Mouse (Mus musculus): ENCODE data around the gene Mindy4.

Gene Mindy4

DNA sequence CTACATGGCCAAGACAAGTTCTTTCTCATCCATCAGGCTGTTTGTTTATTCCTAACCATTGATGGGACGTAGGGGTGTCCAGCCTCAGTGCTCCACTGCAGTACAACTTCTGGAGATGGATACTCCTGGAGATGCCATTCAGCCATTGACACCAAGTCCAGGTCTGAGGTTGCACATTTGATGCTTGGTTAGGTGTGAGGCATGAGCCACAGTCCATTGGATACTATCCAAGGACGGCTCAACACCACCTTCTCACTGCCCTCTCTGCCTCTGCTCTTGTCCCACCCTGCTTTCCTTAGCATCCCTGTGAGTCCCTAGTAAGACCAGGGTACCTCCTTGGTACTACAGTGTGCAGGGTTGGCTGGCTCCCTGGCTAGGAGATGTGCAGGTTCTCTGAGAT, 96.7 kb downstream of the Mindy4 start:
- no peak for DNase-seq (ENCODE audit: low spot score in 2 of 2)

DNA sequence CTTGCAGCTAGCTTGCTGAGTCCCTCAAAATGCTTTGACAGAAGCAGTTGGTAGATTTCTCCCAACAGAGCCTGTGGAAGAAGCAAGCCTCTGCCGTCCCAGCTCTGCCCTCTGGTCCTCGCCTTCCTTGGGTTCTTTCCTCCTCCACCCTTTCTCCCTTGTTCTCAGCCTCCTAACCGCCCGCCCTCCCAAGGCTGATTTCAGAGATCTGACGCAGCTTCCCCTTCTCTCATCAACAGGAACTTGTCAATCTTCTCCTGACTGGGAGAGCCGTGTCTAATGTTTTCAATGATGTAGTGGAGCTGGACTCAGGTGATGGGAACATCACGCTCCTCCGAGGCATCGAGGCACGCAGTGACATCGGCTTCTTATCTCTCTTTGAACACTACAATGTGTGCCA, 97.5 kb downstream of the Mindy4 start:
- DNase-seq (ENCODE audit: low spot score in 2 of 2): no peak

DNA sequence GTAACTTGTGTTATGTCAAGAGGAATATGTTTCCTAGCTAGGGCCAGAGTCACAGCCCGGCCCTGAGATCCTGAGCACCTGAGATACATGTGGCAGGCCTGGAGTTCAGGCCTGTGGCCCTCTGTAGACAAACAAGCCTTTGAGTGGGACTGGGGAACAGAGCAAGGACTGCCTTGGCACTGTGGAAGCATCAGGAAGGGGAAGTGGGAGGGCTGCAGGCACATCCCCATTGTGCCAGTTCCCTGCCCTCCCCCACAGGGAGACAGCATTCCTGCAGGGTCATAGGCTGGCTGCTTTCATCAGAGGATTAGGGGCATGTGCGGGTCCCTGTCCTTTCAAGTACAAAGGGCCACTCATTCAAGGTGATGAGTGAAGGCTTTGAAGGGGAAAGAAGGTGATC, 107.0 kb downstream of the Mindy4 start:
- no peak for DNase-seq (ENCODE audit: low spot score in 2 of 2)

DNA sequence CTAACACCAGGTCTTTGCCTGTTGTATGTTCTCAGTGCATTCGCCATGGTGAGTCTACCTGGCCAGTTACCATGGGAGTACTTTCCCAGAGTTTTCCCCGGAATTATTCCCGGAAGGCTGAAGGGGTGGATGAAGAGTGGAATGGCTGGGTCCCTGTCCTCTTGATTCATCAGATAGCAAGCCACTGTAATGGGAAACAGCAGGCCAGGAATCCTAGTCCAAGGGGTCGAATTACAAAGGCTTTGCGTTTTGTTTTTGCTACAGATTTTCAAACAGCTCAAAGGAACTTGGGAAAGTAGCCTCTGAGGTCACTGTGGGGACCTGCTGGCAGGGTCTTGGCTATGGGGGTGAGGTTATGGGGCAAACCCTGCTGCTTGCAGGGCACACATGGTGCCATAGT, 108.8 kb downstream of the Mindy4 start:
- DNase-seq (ENCODE audit: low spot score in 2 of 2): no peak

DNA sequence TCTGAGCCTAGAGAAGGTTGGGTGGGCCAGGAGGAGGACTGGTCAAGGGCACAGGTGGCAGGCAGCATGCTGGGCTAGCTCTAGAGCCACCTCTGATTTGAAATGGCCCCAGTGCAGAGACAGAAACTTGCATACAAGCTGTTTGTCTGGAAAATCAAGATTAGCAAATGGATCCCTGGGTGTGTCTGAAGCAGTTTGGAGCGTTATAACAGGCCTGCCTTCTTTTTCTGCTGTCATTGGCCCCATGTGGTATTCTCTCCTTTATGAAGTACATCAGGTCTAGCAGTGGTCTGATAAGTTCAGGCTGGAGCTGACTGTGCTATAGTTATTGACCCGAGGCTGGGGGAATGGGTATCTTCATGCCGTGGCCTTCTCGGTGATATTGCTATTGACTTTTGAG, 110.7 kb downstream of the Mindy4 start:
- DNase-seq (ENCODE audit: low spot score in 2 of 2): no peak

DNA sequence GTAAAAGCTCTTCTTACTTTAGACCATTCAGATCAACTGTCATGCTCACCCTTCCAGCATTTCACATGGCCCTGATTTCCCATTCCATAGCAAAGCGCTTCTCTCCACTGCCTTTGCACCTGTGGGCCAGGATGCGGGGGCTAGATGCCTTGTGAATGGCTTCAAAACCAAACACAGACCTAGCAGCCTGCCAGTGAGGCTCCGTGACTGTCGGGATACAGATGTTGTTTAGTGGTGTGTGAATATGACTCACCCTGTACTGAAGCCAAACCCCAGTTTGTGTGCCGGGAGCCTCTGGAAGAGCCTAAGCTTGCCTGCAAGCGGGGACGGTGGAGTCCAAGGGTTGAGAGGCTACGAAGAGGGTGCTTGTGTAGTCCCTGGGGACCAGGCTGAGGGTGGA, 111.4 kb downstream of the Mindy4 start:
- DNase-seq (ENCODE audit: low spot score in 2 of 2): peak; percentile 16 to 61

DNA sequence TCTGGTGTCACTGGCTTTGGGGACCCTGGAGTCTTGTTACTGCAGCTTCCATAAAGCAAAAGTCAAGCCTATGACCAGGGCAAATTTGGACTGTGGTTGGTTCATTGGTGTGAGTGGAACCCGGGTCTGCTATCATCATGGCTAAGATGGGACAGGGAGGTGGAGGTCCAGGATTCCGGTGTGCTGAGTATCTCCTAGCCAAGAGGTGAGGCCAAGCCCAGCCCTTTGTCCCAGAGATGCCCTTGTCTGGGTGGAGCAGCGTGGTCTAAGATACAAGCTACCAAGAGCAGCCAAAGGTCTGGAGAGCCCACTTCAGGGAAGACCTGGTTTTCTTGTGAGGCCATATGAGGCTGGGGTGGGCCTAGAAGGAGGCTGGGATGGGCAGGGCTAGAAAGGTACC, 115.4 kb downstream of the Mindy4 start:
- no peak for DNase-seq (ENCODE audit: low spot score in 2 of 2)

DNA sequence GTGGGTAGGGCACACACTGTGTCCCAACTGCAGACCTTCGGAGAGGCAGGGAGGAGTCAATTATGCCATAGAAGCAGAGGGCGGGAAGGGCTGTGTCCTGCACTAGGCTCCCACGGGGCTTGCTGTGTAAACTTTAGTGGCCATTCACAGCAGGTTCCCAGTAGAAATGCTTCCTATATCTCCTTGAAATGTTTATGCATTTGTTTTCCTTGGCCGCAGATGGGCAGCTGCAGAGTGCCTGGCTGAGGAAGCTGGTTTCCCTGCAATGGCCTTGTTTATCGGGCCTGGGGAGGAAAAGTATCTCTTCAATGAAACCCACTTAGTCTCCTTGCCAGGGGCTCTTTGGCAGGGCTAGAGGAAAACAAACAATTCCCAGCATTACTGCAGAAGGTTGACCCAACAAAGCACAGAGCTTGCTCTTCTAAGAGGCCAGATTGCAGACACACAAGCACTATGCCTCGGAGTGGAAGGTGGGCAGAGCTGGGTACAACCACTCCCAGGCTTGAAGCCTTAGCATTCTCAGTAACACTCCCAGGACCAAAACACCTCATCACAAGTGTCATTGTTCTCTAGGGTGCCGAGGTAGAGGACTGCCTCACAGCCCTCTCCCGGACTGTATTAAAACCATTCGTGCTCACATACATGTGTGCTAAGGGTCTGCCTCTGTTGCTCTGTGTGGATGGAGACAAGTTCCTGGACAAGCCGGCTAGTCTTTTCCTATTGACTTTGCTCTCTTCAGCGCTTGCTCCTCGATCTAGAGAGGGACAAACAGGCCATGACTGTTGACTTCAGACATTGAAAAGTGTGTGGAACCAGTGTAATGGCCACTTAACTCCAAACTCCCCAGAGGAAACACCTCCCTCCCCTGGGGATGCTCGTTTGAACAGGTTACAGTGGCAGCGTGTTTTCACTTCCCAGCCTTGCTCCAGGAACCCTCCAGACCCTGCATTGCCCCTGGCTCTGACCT, 116.7 kb downstream of the Mindy4 start:
- DNase-seq (ENCODE audit: low spot score in 2 of 2): no peak

DNA sequence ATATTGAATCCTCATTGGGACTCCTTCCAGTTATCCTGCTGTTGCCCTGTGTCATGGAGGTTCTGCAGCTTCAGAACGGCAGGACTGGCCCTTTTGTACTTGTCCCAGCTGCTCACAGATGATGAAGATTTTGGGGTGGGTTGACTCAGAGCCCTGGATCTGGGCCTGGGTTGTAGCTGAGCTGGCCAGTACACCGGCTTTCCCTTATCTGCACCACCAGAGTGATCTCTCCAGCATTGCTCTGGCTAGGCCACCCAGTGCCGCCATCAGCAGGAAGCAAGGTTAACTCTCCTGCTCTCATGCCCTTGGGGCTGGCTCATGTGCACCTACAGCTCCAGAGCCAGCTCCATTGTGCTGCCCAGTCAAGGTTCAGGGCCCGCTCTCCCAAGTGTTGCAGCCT, 117.7 kb downstream of the Mindy4 start:
- DNase-seq (ENCODE audit: low spot score in 2 of 2): no peak

DNA sequence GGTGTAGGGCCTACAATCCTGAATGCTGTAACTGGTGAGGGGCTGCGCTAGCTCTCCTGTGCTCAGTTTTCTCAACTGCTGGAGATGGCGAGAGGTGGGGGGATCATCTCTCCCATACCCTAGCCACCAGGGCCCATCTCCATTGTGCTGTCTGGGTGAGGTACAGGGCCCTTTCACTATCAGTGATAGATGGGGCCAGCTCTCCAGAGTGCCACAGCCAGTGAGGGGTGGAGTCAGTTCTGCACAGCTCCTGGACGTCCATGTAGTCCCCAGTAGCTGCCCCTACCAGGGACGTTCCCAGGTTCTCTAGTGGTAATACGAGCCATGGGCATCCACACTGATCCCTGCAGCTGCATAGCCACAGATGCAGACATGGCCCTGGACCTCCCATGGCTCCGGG, 118.3 kb downstream of the Mindy4 start:
- no peak for DNase-seq (ENCODE audit: low spot score in 2 of 2)

DNA sequence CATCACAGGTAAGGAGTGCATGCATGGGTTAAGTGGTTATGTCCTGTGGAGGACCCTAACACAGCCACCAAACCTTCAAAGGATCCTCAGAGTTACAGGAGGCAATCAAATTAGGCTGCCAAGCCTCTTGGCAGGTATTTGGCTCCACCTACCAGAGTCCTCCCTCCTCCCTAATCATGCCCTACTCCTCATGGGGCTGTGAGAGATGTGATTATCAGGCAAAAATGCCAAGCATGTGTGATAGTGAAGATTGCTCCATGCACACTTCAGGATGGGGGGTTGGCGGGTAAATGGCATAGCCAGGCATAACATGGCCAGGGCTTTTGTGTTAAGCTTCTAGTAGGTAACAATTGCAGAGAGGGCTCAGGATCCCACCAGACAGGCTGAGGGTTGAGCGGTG, 119.8 kb downstream of the Mindy4 start:
- no peak for DNase-seq (ENCODE audit: low spot score in 2 of 2)

DNA sequence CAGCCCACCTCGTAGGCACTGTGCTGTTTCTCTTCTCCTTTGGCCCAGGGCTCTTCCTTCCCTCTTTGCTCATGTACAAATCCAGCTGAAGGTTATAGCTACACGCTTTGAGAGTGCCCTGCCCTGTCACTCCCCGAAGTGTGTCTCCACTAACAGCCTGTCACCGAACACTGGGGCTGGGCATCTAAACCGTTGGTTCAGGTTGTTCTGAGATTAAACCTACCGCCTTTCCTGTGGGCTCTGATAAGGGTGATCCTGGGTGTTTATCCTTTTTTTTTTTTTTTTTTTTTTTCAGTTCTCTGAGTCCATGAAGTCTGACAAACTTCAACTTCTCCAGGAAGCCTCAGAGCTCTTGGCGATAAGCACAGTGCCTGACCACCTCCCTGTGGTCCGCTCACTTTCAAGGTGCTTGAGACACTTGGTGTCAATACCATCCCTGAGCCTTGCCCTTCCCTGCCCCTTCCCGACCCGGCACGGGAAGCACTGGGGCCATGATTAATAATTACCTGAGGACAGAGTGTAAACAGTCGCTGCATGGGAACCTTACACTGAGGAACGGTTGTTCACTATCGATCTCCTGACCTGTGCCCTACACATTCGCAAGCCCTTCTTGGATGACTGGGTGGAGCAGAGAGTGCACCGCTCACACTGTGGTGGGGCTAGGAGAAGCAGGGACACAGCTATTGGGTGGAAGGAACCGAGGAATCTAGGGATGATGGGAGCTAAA, 120.9 kb downstream of the Mindy4 start:
- no peak for DNase-seq (ENCODE audit: low spot score in 2 of 2)

DNA sequence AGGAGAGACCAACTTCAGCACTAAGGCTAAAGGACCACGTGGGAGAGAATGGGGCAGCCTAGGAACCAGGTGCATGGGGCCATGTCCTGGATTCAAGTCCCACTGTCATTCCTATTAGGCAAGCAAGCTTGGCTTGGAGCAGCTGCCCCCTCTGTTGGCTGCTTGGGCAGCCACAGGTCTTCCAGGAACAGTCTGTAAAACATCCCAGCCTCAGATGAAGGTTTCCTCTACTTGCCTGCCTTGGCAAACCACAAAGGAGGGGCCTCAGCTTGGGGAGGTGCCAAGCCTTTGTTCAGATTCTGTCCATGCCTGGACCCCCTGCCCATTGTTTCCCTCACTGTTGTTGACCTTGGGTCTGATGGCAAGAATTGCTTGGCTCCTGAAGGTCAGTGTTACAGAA, 121.6 kb downstream of the Mindy4 start:
- DNase-seq (ENCODE audit: low spot score in 2 of 2): no peak

DNA sequence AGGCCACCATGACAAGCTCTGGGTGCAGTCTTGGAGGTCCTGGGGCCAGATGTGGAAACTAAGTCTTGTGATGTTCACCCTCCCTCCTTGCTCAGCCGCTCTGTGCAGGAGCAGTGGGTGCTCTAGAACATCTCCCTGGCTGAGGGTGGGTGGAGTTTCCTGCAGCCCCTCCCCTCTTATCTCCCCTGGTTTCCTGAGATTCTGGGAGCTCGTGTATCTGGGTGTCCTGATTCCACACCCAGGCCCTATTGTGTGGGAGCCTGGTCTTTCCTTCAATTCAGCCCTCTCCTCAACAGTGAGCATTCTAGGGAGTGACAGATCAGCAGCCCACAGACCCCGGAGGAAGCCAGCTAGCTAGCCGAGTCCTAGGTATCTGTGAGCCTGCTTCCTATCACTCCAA, 123.1 kb downstream of the Mindy4 start:
- DNase-seq (ENCODE audit: low spot score in 2 of 2): no peak

DNA sequence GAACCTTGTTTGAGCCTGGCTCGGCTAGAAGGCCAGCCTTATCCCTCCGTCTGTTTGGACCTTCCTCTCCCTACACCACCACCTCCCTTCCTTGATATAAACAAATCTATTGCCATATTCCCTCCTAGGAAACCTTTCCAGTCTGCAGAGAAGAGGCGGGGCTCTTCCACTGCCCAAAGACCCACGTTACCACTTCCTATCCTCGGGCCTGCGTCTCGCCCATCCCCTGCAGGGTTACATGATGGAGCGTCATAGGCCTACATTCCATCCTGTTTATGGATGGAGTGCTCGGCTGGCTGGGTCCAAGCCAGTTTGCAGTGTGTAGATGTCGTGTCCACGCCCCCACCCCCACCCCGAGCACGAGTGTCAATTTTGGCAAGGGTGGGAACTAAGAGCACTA, 124.1 kb downstream of the Mindy4 start:
- no peak for DNase-seq (ENCODE audit: low spot score in 2 of 2)

DNA sequence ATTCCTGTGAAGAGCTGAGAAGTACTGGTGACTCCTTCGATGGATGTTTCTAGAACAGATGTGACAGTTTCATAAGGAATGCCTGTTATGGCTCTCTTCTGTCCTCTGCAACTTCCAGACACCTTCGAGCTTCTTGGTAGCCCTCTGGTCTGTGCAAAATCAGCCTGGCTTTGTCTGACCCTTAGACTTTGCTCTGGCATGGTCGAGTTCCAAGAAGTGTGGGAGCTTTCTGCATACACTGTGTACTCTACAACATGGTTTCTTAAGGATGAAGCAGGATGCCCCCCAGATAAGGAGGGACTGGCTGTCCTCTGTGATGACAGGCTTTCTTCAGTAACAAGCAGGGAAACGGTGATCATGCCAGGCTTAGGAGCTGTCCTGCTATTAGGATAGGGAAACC, 125.0 kb downstream of the Mindy4 start:
- no peak for DNase-seq (ENCODE audit: low spot score in 2 of 2)

DNA sequence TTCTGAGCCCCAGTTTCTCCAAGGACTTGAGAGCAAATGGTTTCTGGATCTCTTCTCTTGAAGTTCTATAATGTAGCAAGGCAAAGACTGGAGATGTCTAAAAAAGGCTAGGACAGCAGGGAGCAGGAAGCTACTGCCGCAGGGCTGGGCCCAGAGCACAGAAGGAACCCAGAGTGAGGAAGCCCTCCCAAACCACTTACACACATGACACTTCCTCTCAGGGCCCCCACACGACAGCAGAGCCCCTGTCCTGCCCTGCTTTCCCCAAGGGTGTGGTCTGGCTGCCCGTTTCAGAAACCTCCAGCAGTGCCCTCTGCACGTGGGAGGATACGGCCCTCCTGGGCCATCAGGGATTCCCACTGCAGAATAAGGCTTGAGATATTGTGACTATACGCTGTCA, 128.1 kb downstream of the Mindy4 start:
- no peak for DNase-seq (ENCODE audit: low spot score in 2 of 2)

DNA sequence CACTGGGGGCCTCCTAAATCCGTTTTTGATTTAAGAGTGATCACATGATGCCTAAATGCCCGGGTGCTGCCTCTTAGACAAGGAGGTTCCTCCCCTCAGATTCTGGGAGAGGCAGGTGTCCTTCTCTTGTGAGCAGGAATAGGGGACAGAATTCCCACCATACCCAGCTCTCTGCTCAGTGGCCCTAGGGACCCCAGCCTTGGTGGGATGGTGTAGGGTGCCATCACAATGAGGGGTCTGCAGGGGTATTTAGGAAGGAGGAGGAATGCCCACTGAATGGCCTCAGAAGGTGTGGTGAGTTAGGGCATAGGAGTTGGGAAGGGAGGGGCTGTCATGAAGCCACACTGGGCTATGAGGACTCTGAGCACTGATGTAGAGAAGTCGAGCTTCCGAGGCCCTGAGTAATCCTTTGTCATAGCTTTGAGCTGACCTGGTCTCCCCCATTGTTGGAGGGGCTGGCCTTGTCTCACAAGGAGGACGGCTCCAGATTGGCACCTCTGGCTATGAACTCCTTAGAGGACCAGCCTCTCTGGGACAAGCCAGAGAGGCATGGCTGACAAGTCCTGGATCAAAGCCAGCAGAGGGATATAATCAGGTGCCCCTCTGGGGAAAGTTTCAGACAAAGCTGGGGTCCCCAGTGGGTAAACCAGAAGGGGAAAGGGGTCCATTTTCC, 129.1 kb downstream of the Mindy4 start:
- no peak for DNase-seq (ENCODE audit: low spot score in 2 of 2)

DNA sequence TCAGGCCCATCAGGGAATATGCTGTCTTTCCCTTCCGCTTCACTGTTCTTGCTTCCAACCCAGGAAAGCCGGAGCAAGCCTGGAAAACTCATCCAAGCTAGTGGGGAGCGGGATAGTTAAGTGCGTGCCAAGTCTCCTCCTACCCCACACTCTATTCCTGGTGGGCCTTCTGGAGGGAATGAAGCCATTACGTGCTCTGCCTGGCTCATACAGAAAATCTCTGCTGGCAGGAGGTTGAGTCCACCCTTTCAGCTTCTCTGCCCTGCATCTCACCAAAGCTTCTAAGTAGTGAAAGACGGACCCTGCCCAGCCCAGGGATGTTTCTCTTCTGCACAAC, 129.6 kb downstream of the Mindy4 start:
- DNase-seq (ENCODE audit: low spot score in 2 of 2): no peak

DNA sequence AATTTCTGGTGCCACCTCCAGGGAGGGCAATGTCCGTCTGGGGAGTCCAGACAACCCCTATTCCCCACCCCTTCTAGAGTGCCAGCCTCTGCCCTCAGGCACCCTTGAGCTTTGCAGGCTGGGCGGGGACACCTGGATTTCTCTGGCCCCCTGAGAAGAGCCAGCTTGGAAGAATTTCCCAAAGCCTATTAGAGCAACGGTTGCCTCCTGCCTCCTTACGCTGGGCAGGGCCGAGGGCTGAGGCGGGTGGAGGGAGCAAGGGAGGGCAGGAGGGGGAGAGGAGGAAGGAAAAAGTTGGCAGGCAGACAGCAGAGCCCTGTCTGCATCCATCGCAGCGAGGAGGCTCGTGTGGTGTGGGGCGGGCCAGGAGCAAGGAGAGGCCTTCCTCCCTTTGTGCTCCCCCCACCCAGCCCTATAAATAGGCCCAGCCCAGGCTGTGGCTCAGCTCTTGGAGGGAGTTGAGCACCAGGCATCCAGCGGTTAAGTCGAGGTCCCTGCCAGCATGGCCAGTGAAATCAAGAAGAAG, 132.9 kb downstream of the Mindy4 start, which contains the start of gene Aqp1:
Aqp1 (plus strand) TSS at position 444 of the 526 bp plus-strand sequence.
- DNase-seq (ENCODE audit: low spot score in 2 of 2): no peak

DNA sequence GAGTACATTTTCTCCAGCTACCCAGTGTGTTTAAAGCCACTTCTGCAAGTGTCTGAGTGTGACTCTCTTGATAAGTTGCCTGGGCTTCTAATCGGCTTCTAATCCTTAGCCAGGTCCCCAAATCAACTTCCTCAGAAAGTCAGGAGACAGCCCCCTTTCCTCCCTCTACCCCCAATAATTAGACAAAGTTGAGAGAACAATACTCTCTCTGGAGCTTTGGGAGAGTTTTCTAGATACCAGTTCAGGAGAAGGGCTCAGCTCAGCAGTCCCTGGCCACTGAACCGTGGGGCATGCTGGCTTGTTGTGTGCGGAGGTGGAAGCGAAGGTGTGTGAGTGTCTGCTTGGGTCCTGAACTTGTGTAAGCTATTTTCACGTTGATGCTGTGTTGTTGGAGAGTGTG, 134.1 kb downstream of the Mindy4 start:
- no peak for DNase-seq (ENCODE audit: low spot score in 2 of 2)

DNA sequence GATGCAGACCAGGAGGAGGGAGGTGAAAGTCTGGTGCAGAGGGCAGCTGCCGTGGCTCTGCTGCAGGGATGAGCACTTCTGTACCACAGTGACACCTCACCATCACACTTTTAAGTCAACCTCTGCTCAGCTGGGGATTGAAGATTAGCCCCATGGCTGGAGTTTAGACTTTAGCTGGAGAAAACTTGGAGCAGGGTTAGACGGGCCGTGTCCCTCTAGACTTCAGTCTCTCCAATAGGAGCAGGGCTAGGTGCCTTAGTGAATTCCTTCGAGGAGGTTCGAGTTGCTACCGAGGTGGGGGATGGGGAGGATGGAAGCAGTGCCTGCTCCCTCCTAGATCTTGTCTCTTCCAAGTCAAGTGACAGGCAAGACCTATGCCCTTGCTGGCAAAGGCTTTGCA, 134.9 kb downstream of the Mindy4 start:
- no peak for DNase-seq (ENCODE audit: low spot score in 2 of 2)

Data from left cerebral cortex, adult 9 months (tissue).